Mouse (Mus musculus): ENCODE measurements around the gene Bbx.
A peak's percentile ranks its signal among the peaks of the same experiment; 100 is the strongest.

Gene Bbx

DNA sequence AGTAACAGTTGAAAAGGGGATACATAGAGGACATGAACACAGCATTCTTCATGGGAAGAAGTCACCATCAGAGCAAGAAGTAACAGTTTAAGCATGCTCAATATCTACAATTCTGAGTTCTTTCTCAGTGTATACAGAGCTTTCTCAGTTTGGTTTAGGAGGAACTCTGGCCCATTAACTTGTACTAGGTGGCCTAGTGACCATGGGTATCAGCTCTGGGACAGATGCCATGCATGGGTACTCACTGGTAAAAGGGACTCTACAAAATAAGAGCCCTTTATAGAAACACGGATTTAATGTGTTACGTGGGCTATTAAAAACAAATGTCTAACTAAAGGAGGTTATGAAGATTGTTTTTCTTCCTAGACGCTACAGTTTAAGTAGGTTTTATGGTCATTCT lies 190.6 kb downstream of the Bbx start:
- DNase-seq (ENCODE audit: low read depth, low spot score), result no peak

DNA sequence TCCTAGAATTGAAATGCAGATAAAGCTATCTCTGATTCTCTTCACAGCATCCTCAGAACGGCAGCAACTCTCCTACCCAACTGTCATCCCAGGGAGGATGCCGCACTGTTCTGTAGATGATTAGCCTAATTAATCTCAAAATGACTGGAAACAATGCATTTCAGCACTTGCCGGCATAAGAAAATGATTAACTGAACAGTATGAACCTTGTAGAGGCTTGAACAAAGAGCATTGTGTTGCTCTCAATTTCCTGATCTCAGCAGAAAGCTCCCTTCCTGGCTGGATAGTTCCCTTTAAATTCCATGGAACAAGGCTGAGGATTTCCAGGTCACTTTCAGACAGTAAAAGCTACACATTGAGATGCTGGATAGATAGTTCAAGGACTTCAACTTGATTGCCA lies 197.0 kb downstream of the Bbx start:
- DNase-seq (ENCODE audit: low read depth, low spot score), result no peak

DNA sequence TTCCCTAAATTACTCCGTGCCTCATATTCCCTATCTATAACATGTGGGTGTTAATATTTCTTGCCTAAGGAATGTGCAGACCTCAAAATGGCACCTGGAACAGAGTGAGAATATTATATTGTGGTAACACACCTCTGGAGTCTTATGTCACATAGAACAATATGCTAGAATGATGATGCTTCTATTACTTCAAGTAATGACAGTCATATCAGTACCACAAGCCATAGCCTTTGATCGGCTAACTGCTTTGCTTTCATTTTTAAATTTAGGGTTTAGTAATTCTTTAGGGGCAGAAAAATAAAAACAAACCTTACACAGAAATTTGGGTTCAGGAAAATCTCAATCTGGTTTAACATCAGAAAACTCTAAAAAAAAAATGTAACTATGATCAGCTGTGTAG lies 201.6 kb downstream of the Bbx start:
- DNase-seq (ENCODE audit: low read depth, low spot score), result no peak

DNA sequence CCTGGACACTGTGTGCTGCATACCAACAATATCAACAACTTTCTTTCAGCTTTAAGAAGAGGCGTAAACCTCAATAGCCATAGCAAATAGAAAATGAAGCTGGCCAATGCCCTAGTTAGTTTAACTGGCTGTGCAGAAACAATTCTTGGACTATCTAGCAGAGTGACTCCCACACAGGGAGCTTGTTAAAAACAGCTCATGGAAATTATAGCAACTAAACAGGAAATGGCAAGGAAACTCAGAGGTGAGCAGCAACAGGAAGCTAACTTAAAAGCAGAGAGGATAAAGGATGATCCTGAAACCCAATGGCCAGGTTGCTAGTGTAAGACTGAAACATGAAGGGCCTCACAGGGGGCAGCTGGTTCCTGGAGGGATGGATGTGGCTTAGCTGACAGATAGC lies 203.4 kb downstream of the Bbx start:
- no peak for DNase-seq (ENCODE audit: low read depth, low spot score)

DNA sequence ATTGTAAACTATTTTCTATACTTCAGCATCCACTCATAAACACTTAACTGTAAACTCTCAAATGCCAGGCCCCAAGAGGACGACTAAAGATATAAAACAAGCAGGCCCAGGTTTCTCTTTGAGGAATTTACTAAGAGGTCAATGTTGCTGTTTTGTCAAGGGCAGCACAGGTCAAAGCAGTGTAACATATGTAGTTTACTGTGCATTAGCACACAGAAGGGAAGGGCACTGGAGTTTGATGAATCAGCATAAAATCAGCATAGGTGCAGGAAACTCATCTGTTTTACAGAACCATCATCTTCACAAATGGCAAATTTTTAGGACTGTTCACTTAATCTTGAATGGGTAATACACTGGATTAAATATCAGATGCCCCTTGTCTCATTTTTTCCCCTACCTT lies 205.9 kb downstream of the Bbx start:
- no peak for DNase-seq (ENCODE audit: low read depth, low spot score)

DNA sequence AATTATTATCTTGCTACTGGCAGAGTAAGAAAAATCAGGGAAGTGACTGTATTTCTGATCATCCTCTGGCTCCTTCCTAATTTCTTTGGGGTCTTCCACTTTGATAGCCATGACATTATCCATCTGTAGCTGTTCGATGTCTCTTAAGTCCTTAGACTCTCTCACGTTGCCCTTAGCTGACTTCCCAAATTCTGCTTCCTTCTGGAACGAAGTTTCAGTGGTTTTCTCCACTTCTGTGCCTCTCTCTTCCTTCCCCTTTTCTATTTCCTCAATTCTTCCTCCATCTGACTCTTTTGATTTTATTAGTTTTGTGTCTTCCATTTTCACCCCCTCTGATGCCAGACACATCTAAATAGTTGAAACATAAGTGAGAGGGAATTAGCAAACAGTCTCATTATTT lies 207.2 kb downstream of the Bbx start:
- no peak for DNase-seq (ENCODE audit: low read depth, low spot score)

DNA sequence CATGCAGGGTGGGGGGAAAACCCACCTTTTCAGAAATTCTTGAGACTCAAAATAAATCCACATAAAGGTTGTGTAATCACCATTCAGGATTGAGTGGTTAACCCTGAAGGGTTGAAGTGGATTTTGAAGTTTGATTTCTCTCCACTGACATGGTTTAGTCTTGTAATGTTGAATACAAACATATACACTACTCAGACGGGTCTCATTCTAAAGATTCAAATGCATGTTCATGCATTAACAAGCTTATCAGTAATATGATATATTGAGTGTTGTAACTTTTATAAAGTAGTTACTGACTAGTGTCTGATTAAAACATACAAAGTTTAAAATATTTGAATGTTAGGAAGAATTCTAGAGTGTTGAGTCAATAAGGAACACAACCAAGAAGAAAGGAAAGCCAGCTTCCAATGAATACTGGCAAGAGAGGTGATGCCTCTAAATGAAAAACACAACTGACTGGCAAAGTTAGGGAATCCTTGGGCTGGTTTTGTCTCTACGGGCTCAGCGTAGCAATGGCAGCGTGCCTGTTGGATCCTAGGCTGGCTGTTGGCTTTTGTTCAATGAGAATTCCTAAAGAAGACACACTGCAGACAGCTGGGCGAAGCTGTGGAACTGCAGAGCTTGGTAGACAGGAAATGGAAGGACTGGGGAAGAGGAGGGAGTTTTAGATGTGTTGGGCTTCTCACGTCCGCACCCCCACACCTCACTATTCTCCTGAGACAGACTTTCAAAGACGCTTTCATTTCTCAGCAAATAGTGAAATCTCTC lies 211.3 kb downstream of the Bbx start:
- no peak for DNase-seq (ENCODE audit: low read depth, low spot score)

DNA sequence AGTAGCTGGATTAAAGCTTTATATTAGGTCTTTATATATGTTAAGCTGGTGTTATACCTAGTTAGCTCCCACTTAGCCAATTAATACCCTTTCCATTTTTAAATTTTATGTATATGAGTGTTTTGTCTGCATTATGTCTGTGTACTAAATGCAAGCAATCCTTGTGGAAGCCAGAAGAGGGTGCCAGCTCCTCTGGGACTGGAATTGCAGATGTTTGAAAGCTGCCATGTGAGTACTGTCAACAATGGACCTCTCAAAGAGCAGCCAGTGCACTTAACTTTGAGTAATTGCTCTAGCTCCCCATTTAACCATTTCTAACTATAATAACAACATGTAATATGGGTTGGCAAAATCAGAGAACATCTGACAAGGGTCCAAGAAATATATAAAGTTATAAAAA lies 215.1 kb downstream of the Bbx start:
- no peak for DNase-seq (ENCODE audit: low read depth, low spot score)

DNA sequence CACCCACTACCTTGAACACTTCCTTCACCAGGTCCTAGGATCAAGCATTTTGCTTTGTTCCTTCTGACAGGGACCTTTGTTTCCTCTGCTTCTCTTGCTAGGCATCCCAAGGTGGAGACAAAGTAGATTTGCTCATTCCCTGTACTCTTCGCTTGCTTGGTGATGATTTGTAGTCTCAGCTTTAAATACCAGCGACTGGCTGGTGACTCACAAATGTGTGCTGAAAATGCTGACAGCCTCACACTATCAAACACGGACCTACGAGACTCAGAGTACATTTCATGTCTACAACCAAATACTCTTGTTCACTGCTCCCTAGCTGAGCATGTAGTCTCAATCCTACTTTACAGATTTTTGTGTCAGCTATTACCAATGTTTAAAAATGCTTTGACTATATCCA lies 220.5 kb downstream of the Bbx start:
- no peak for DNase-seq (ENCODE audit: low read depth, low spot score)

DNA sequence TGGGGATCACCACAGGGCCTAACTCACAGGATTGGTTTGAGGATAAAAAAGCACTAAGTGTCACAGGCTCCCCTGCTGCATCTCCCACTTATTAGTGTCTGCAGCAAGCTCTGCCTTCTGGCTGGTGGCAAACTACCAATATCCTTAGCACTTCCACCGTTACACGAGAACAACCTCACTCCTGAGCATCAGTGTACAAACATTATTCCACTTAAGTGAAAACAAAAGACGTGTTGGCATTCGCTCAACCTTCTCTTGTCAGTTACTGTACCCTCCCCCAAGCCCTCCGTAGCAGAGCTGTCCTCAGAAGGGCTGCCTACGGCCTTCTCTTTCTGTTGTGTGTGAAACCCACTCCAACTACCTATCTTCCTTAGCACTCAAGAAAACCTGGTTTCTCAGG lies 221.0 kb downstream of the Bbx start:
- DNase-seq (ENCODE audit: low read depth, low spot score), result no peak

DNA sequence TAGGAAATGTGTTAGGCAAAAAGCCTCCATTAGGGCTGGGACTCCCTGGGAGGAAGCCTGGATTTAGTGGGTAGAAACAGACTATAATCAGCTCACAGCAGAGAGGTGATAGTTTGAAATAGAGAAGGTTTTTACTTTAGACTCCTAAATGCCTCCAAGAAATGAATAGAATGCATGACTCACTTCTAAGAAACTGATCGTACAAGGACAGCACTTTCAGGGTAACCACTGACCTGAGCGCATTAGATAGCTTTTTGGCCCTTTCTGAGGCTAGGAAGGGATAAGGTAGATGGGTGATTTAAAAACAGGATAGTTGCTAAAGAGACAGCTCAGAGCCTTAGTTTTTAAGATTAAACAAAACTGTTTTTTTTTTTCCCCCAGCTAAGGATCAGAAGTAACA lies 221.4 kb downstream of the Bbx start:
- no peak for DNase-seq (ENCODE audit: low read depth, low spot score)

DNA sequence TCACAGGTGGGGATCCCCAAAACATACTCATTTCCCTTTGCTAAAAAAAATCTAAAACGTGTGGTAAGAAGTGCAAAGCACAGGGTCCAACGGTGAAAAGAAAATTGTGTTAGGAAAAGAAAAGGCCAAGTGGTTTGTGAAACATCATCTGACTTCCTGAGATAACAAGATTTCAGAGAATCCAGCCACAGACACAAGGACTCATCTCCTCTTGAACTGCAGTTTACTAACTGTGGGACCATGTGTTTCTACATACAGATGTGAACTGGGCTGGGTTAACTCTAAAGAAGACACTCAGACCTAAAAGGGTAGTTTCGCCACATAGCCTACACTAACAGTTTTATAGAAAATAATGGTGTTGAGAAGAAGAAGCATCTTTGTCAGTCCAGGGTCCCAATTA lies 227.2 kb downstream of the Bbx start:
- DNase-seq (ENCODE audit: low read depth, low spot score), result no peak

DNA sequence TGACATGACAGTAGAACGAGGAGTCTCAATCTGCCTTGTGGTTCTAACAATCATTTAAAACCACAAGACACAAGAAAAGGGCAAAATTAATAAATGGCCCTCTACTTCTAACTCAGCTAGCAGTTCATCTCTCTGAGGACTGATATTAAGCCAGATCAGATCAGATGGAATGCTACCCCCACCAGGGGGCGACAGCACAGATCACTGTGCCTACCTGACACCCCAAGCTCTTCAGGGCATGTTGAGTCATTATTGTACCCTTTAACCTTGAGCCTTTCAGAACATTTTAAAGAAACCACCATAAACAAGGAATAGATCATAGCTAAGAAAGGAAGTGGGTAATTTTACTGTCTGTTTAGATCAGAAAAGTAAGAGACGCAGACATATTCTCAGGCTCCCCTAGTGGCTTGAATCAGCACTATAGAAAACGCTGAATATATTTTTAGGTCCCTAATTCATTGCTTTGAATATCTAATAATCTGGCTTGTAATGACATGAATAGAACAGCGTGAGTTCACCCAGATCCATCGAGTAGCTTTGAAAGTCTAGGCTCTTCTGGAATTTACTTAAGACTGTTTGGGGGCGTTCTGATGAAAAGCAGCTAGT lies 230.5 kb downstream of the Bbx start:
- DNase-seq (ENCODE audit: low read depth, low spot score), result peak; percentile 20

DNA sequence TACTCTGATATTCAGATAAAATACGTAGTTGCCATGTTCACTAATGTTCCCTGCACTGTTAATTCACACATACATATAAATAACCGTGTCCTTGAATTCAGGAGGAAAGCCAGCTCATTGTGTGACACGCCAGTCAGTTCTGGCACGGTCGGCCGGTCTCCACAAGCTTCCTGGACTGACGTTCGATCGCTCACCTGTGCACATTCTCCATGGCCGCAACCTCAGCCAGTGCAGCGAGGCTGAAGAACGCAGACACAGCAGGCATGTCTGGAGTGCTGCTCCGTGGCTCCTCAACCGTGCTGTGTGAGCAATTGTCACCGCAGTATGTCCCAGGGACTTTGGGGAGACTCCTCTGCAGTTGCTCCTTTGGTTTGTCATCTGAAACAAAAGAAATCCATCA lies 232.0 kb downstream of the Bbx start:
- DNase-seq (ENCODE audit: low read depth, low spot score), result no peak

DNA sequence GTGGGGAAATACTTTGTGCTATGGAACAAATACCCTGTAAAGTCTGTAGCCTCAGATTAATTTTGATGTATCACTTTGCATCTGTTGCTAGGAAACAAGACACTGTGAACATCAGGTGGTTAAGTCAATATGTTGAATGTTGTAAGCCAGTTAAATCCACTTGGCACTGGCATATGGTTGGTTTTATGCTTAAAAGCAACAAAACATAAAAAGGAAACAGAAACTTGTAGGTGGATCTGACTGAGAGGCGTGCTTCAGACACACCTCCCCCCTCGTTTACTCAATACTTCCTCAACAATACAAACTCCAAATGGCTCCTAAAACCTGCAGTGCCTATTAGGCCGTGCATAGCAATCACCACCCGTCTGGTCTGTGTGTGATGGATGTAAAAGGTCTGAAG lies 236.1 kb downstream of the Bbx start:
- no peak for DNase-seq (ENCODE audit: low read depth, low spot score)

DNA sequence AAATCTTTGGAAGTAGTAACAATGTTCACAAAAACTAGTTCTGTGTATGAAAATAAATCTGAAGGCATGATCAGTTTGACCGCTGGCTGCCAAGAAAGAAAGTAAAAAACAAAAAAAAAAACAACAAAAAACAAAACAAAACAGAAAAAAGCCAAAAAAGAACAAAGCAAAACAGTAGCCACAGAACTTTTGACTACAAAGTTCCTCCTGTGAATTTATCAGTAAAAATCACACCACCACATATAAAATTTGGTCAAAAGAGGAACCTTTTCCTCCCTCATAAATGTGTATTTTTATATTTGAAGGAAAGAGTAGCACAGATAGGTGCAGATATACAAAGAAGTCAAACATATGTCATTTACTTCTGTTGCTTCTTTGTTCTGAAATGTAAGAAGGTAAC lies 239.6 kb downstream of the Bbx start:
- no peak for DNase-seq (ENCODE audit: low read depth, low spot score)

DNA sequence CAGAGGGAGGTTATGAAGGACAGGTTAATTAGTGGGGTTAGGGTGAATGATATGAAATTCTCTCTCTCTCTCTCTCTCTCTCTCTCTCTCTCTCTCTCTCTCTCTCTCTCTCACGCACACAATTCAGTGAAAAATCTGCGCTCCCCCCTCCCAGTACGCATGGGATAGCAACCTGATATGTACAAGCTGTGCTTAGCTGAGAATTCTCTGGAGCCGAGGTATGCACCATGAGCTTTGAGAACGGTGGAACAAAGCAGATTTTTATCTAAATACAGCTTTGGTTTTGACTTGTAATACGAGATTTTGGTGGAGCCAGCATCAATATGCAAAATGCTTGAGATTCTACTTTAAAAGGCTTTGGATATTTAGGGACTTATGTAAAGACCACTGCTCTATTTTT lies 243.1 kb downstream of the Bbx start:
- no peak for DNase-seq (ENCODE audit: low read depth, low spot score)

DNA sequence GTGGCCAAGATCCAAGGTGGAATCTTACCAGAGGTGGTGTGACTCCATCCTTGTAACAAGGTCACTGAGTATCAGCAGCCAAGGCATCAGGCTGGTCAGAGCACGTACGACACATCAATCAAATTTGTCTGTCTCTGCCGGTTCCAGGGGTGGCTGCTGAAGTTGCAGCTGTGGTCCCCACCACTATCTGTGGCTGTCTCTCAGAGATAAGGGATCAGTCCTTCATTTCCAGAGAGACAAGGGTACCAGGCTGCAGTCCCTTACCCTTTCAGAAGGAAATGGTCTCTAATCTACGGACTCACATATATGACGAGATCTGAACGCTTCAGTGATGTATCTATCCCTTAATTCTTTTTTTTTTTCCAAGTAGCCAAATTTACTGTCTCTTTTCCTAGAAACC lies 245.6 kb downstream of the Bbx start:
- no peak for DNase-seq (ENCODE audit: low read depth, low spot score)

DNA sequence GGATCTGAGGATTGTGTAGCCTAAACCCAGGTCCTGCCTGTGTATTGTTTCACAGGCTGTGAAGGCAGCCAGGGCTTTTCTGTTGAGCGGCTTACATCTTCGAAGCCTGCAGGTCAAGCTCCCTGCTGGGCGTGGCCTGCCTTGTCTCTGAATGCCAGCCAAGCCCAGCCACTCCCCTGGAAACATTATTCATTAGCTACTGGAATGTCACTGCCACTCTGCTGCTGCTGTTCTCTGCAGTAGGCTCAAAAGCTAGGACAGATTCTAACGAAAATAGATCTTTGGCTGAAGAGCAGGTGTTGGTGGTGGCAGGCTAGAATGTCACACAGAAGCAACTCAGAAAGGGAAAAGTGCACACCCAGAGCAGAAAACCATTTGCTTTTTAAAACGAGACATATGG lies 247.1 kb downstream of the Bbx start:
- DNase-seq (ENCODE audit: low read depth, low spot score), result peak; percentile 62

DNA sequence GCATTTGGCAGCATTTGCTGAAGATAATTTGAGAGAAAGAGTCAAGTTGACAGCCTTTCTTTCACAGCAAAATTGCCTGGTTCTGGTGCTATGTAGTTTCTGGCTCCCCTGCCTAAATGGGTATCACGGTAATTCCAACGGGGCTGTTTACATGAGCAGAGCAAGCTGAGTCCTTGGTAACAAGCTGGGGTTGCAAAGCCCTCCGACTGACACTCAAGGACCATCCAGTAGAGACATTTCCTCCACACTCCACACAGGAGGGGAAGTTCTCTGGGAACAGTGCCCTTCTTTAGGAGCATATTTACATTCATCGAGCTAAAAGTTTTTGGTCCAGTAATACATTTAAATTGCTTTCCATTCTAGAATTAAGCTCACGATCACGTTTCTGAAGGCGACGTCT lies 249.2 kb downstream of the Bbx start:
- DNase-seq (ENCODE audit: low read depth, low spot score), result no peak

DNA sequence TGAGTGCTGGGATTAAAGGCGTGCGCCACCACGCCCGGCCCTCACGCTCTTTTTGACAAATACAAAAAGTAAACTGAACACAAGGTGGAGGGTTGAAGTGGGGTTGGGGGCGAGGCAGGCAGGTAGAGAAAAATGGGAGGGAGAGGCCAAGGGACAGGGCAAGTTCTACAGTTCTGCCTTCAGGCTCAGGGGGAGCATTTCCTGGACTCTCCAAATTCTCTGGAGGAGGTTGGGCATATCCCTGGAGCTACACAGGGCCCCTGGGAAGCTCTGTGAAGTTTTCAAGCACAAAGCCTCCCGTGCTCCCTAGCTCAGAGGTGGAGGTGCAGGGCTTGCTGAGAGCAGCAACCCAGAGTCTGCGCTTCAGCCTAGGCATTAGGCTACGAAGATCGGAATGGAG lies 249.6 kb downstream of the Bbx start:
- no peak for DNase-seq (ENCODE audit: low read depth, low spot score)

DNA sequence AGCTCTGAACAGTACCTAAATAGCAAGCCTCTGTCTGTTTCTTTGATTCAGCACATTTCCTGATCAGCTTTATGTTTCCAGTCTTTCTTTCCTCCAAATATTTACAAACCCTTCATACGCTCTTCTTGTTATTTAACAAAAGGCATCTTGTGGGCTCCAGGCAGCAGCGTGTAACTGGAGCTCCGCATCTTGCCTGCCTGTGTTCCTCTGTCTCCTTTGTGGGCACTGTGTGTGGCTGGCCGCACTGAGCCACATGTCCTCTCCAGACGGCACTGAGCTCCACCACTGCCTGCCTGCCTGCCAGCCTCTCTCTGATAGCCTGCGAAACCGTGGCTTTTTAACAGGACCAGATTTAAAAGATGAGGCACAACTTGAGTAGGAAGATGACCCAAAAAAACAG lies 259.4 kb downstream of the Bbx start:
- DNase-seq (ENCODE audit: low read depth, low spot score), result no peak

DNA sequence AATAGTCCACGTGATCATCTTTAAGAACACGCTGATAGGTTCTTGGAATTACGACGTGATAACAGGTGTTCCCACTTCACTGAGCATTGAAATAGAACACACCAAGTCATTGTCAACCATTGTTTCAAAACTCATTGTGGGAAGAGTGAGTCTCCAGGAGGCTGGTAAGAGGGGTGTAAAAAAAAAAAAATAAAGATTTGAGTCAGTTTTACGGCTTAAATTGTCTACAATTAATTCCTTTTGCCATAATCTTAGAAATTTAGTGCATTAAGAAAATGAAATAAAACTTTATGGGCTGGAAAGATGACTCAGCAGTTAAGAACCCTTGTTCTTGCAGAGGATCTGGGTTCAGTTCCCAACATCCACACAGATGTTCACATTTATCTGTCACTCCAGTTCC lies 261.4 kb downstream of the Bbx start:
- no peak for DNase-seq (ENCODE audit: low read depth, low spot score)

DNA sequence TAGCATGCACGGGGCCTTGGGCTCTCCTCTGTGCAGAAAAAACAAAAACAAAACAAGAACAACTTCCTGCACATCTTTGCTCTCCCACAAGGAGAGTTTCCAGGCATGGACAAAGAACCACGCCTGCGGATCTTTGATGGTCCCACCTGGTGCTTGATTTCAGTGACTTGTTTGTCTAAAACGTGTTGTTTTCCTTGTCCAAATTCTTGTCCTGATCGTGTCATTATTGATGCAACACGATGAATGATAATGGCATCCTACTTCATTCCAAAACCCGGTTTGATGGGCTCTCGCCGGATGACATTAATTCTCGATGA lies 264.2 kb downstream of the Bbx start:
- no peak for DNase-seq (ENCODE audit: low read depth, low spot score)

All from retina, adult 2 months (tissue).